Mouse (Mus musculus) yolk sac, embryonic 10.5 days (tissue): ENCODE measurements around the gene Plxna2.

Experiments used
- DNase-seq: peaks from one replicate; pipeline ENCODE4 v3.0.0-alpha.2; 2017; ENCODE audit warnings: low spot score

Gene Plxna2

DNA sequence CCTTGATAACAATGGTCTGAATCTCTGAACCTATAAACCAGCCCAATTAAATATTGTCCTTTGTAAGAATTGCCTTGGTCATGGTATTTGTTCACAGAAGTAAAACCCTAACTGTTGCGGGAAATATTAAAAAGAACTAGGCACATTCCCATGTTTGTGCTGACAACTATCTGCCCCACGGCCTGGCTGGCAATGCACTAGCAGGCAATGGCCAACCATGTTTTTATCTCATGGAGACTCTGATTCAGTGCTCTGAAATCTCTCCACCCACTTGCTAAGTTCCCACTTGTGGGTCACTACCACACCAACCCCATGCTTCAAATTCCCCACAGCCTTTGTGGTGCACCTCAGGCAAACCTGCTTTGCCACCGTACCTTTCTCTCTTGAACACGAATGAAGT, 202.9 kb downstream of the Plxna2 start:
- DNase-seq: no peak

DNA sequence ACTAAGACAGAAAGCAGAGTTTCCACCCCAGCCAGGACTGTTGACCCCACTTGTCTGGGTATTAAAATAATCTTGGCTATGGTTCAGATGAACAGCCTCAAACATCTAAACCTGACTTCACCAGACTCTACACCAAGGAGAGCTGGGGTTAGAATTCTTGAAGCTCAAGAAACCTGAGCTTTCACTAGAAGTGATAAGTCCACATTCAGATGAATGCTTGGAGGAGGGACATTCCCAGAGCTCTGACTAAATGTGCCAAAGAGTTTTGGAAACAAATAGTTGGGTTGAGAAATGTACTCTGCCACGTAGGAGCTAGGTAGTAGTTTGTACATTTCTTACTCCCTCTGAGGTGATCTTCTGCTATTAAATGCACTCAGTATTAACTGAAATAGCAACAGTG, 203.7 kb downstream of the Plxna2 start:
- no peak for DNase-seq

DNA sequence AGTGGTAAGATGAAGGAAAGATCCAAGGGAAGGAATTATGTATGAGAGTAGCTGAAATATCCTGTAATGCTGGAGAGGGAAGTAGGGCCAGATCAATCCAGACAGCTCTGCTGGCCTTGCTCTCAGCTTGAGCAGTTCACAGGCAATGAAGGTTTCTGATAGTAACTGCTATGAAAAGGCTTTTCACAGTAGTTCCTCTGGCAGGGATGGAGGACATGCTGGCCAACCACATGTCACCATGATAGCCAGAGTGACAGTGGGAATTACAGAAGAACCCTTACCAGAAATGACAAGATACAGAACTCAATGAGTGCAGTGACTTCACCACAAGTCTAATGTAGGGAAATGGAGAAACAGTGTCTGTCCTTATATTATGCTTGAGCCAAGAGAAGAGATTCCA, 210.3 kb downstream of the Plxna2 start:
- DNase-seq: no peak

DNA sequence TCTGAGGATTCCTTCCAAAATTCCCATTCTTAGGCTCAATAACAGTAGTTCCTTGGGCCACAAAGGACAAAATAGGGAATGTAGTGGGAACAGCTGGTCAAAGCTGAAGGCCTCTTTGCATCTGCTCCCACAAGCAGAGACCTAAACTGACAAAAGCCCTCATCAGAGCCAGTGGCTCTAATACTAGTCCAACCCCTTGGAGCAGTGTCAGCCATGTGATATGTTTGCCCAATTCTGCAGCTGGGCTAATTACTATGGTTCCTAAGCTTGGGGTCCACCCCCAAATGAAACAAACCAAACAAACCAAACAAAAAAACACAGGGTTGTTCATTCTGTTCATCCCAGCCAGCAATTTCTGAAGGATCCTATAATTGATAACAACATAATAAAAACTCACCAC, 217.2 kb downstream of the Plxna2 start:
- DNase-seq: no peak

DNA sequence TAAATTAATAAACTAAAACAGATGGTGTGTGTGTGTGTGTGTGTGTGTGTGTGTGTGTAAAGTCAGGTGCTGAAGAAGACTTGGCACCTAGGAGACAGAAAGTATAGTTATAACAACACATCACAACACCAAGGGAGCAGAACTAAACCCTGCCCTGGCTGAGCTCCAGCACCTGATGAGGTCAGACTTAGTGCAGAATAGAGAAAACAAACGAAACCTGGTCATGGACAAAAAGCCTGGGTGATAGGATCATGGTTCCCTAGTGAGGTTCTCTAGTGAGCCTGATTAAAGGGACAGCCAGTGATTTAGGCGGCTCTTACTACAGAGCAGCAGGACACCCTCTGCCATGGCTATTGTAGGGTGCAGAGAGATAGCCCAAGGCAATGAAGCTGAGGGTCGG, 218.2 kb downstream of the Plxna2 start:
- no peak for DNase-seq

DNA sequence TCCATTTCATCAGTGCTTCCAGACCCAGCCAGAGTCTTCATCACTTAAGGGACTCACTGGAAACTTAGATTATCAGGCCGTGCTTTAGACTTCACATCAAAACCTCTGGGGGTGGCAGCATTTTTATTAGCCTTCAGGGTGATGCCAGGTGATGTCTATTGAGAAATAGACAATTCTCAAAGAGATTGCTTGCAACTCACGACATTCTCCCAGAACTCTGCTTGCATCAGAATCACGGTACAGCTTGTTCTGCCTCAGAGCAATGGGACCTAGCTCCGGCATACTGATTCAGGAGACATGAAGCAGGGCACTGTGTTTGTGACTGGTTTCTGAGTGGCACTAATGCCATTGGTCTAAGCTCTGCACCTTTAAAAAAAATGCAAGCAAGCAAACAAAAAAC, 218.7 kb downstream of the Plxna2 start:
- no peak for DNase-seq

DNA sequence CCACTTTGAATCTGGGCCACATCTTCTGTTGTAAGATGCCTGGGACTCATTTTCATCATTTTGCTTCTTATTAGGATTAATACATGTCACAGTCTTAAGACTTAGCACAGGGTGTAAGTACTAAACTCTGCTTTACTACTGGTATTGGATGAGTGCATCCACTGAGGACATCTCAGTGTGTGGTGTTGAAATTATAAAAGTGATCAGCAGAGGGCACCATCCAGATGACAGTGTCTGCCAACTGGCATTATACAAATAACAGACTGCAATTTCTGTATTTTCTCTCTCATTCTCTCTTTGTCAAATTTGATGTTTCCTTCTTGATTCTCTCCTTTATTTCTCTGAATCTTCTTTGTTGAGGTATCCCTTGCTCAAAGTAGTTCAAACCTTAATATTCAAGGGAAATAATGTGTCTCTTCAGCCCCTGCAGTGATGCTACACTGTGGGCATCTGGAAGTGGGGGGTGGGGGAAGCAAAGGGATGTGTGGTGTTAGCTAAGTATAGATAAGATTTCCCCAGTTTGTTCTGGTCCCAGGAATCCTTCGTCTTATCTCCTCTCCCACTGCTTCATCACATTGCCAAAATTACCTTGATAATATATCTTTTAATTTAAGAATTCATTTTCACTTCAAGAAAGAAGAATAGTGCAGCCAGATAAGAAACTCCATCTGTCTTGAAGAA, 221.4 kb downstream of the Plxna2 start:
- no peak for DNase-seq

DNA sequence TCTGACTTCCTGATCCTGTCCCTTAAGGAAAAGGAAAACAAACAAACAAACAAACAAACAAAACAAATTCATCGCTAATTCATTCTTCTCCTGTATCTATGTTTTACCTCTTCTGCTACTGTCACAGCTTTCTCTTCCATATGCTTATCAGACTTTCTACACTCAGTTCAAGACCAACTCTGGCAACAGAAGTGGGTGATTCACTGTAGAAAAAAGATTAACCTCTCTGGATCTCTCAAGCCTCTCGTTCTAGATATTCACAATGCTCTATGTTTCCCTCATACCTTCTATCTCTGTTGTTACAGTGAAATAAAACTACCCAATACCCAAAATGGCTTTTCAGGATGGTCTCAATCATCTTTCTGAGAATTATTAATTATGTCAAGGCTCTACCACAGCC, 225.0 kb downstream of the Plxna2 start:
- DNase-seq: no peak

DNA sequence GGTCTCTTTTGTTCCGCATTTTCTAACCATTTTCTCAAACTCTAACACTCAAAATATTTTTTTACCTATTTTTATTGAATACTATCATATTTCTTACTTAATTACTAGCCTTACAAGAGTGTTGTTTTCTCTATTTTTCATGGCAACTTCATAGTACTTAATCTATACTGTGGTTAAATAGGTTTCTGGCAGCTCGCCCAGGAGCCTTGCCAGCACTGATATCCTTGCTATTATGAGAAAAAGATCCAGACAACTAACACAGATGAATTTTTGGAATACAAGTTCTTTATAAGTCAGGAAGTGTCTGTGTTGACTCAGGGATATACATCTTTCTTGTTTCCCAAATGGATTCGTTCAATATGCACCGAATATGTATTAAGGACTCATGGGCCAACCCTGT, 229.0 kb downstream of the Plxna2 start:
- DNase-seq: no peak

DNA sequence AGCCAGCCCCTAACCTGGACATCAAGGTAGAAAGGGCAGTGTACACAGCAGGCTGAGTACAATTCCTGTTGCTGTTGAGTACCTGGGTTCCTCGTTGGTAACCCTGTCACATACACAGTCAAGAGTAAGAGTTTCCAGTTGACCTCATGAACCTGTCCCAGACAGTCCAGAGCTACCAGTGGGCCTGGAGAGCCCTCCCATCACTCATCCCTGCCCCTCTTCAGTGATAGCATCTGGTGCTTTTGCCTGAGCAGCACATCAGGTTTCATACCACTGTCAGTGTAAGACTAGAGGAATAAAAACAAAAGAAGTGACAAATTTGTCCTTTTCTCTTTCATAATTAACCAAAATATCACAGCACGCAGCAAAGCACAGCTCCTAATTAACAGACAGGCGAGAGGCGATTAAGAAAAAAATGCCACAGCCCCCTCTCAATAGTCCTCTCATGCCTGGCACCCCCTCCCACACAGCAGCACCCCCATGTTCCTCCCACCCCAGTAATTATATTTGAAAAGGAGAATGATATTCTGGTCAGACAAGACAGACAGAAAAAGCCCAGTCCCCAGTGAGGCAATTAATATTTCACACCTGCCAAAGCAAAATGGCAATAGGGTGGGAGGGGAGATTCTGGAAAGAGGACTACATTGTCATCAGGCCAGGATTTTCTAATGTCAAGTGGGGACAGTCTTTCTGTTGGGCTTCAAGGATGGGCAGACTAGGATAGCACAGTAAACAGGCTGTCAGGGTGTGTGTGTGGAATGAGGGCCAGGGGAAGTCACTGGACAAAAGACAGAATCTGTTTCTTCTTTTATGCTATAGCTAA, 233.4 kb downstream of the Plxna2 start:
- DNase-seq: no peak

DNA sequence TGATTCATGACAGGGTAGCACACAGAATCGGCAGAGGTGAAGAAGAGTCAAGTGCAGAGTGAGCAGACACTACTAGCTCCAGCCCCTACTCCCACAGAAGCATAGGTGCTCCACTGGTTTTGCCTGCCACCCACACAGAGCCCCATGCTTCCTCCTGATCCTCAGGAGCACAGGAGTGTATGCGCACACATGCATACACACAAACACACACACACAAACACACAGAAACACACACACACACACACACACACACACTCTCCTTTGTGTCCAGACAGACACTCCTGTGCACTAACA, 234.0 kb downstream of the Plxna2 start:
- no peak for DNase-seq
